Mouse (Mus musculus) monocyte, adult 2 months (primary cell): ENCODE results near the gene AL607142.1.

ENCODE experiments used
- DNase-seq, 2 experiments: peaks; one replicate each; pipeline ENCODE4 v3.0.0; 2022; ENCODE audit warnings: low spot score in 2 of 2, low read depth in 1 of 2

The AL607142.1 gene

DNA sequence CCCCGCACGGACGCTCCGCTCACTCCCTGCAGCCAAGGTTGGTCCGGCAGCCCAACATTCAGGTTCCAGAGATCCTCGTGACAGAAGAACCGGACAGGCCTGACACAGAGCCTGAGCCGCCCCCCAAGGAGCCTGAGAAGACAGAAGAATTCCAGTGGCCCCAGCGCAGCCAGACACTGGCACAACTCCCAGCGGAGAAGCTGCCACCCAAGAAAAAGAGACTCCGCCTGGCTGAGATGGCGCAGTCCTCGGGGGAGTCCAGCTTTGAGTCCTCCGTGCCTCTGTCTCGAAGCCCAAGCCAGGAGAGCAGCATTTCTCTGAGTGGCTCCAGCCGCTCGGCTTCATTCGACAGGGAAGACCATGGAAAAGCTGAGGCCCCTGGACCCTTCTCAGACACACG, 32.1 kb downstream of the AL607142.1 start:
- no peak for DNase-seq

DNA sequence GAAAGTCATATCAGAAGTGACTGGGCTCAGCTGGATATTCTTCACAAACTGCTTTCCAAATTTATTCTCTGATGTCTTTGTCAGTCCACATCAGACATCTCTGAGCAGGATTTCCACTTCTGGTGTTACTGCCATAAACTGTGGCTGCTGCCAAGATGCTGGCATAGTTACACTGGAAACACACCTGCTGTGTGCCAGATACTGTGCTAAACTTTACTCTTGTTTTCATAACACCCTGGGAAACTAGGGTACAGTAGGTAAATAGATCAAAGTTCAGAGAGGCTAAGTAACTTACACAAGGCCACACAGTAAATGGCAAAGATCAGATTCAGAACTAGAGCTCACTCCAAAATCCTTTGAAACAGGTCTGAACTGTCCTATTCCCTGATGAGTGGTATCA, 36.4 kb downstream of the AL607142.1 start:
- DNase-seq, result no peak

DNA sequence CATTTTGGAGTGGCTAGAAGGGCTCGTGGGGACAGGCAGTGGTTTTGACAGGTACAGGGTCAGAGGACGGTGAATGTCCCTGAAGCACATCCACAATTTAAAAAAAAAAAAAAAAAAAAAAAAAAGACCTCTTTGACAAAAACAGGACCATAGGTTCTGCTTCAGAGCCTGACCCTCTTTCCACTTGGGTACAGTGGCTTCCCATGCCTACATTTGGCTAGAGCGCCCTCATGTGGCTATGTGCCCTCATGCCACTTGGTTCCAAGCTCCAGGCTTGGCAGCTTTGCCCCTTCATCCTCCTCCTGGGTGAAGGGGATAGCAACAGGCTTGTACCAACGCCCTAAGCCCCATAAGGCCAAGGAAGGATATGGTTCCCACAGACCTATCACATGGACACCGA, 39.8 kb downstream of the AL607142.1 start:
- peak in 1 of 2 experiments; percentile 18 for DNase-seq

DNA sequence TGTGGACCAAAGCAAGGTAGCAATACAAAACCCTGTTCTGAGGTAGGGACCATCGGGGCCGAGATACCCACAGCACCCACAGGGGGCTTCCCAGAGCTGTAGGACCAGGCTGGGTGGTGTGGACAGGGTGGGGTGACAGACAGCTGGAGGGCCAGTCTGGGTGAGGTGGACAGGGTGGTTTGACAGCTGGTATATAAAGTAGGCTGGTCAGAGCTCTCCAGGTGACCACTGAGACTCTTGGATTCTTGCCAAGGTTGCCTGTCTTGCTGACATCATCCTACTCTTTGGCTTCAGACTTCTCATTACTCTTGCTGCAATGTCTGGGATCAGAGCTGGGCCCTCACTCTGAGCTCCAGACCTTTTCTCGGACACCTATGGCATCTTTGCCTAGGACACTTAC, 41.6 kb downstream of the AL607142.1 start:
- no peak for DNase-seq

DNA sequence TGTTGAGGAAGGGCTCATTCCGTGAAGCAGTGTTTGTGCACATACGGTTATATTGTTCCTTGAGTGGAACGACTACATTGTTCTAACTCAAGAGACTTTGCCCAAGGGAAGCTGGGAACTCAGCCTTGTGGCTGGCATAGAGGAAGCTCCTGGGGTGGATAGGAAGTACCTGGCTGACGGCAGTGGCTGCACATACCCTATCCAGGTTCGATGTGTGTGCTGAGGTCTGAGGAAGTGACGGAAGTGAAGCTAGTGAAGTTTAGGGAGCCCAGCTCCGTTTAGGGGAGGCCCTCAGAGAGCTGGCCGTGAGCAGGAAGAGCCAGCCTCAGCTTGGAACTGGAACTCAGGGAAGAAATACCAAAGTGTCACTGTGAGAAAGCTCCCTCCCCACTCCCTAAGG, 43.0 kb downstream of the AL607142.1 start:
- no peak for DNase-seq

DNA sequence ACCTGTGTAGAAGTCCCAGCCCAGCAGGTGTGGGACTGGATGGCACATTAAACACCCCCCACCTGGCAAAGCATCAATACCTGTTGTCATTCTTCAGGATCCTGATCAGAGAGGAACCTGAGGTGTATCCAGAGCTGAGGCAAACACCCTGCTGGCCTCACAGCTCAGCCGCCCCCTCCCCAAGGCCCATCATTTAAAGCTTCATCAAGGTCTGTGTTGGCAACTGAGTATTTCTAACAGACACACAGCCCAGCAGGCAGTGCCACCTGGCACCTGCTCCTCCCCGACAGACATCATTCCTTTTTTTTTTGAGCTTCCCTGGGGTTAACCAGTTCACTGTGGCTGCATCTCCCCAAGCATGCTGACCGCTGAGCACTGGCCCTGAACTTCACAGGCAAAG, 50.7 kb downstream of the AL607142.1 start:
- no peak for DNase-seq

DNA sequence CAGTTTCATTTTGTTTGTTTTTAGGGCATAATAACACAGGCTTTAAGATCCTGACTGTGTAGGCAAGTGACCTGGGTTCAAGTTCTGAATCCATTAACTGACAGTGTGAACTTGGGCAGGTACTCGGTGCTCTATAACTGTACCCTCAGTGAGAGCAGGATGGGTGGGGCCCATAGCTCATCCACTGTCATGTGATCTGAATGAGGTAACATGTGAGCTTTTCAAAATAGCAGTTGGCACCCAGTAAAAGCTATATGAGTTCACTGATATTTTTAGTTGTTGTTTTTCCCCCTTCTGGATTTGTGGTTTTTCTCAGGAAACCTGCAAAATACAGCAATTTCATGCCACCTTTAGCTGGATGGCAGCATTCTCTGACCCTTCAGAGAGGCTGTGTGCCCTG, 51.5 kb downstream of the AL607142.1 start:
- DNase-seq, result no peak

DNA sequence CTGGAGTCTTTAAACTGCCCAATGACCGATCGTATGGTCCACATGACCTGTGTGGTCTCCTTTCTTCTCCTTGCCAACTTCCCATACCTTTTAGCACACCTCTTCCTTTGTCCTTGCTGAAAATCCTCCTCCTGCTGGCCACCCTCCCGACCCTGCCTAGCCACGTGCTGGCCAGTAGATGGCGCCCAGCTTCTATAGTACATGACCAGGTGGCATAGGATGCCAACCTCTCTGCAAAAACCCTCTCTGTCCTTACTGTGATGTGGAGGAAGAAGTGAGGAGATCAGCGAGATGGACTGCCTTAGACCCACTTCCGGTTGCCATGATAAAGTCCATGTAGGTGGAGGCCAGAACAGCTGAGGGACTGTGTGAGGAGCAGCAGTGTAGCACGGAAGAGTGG, 55.5 kb downstream of the AL607142.1 start:
- no peak for DNase-seq

DNA sequence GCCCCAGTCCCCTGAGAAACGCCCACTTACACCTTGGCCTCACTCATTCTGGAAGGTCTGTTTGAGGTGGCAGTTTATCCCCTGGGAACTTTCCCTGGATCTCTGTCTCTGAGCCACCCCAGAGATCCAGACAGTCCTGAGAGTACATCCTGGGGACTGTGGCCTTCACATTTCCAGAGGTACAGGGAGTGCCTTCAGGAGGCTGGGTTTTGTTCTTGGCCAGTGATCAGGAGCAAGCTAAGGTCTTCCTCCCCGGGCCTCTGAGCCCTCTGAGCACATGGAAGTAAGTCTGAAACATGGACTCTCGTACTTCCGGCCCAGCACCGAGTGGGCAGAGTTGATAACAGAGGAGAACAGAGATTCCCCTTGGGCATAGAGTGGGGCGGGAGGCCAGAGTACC, 59.9 kb downstream of the AL607142.1 start:
- DNase-seq, result no peak

DNA sequence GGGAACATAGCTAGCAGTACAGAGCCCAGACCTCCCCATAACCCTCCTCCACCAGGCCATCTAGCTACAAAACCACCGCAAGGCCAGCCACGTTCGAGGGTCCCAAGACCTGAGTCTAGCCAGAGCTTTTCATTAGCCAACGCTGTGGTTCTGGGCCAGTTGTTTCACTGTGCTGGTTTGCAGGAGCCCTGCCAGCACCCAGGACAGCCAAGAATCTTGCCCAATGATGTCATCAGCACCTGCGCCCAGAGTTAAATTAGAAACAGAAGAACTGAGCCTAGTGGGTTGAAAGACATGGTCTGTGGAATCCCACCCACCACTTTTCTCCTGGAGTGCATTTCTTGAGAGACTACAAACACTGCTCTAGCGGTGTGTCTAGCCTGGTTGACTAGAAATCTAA, 61.3 kb downstream of the AL607142.1 start:
- DNase-seq, result no peak

DNA sequence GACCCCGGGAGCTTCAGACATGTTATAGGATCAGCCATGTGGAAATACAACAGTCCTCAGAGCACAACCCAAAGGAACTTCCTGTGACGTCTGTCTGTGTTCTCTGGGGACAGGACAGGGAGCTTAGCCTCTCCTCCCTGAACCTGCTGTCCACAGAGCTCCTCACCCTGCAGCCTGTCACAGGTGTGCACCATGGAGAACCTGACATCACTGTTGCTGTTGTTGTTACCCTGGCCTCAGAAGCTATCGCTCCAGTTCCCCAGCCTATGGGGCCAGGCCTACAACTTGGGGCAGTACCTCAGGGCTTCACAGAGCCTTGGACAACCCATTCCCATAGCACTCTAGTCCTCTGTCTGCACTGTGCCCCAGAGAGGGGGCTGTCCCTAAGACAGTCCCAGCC, 62.5 kb downstream of the AL607142.1 start:
- no peak for DNase-seq

DNA sequence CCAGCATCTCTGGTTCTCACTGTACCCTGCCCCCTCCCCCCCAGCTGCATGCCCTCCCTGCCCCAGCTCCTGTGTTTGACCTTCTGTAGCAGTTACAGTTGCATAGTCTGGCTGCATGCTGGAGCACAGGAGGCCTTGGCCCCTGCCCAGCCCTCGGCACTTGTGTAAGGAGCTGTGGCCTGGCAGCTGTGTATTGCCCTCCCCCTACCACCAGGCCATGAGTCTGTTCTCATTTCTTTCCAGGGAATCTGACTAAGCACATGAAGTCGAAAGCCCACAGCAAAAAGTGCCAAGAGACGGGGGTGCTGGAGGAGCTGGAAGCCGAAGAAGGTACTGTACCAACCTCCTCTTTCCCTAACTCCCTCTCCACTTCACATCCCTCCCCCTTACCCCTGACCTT, 63.2 kb downstream of the AL607142.1 start:
- no peak for DNase-seq

DNA sequence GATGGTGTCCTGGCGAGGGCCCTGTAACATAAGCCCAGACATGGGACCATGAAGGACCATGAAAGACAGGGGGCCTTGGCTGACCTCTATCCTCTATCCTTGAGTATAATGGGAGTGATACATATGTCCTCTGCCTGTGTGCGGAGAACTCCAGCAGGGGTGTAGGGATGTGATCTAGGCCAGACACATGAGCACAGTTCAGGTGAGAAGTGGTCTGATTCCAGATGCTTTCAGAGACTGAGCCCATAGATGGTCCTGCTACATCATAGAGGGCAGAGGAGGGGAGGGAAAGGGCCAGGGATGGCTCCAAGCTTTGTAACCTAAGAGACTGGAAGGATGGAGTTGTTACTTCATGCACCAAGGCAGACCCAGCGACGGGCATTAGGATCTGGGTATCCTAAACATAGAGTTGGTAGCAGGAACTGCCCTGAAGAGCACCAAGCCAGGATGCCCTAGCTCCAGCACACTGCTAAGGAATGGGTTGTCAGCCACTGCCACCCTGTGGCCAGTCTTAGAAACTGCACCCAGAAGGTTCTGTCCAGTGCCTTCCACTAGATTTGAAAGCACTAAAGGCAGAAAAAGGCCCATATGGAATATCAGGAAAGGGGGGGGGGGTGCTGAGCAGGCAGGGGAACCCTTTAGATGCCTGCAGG, 64.6 kb downstream of the AL607142.1 start:
- DNase-seq, result no peak

DNA sequence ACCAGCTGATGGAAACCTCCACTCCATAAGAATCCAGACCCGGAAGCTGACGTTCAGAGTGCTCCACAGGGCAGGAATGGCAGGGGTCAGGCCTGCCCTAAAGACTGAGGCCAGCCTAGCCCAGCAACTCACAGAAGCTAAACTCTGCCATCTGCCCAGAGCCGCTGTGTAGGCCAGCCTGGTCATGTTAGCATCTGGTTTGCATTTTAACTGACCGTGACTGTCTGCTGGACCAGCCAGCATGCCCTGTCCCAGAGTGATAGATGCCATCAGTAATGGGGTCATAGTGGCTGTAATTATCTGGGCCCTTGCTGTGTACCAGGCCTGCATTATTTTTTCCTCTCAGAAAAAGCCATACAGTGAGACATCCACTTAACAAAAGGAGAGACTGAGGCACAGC, 66.1 kb downstream of the AL607142.1 start:
- no peak for DNase-seq

DNA sequence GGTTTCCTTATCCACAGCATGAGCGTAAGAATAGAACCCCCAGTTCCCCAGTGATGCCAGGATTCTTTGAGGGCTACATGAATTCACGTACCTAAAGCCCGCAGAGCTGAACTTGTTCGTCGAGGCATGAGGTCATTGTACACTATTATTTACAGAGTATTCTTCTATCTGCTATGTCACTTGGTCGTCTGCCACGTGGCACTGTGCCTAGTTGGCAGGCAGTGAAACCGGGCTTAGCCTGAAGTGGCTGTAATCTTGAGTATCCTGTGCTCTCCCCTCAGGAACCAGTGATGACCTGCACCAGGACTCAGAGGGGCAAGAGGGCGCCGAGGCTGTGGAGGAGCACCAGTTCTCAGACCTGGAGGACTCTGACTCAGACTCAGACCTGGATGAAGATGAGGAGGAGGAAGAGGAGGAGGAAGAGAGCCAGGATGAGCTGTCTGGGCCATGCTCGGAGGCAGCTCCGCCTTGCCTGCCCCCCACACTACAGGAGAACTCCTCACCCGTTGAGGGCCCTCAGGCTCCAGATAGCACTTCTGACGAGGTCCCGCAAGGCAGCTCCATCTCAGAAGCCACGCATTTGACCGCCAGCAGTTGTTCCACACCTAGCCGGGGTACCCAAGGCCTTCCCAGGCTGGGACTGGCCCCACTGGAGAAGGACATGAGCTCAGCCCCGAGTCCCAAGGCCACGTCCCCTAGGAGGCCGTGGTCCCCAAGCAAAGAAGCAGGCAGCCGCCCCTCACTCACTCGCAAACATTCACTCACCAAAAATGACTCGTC, 66.8 kb downstream of the AL607142.1 start:
- DNase-seq, result no peak

DNA sequence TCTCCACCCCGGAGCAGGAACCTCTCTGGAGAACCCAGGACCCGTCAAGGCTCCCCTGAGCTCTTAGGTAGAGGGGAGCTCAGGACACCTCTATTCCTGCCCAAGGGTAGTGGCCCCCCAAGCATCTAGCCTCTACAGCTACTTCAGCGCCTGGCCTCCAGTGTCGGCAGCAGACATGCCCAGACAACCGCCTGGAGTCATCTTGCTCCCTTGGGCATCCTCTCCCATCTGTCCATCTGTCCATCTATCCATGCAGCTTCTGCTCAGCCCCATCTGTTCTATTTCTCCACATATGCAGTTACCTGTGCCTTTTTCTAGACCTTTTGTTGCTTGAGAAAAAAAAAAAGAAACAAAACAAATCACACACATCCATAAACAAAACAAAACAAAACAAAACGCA, 69.4 kb downstream of the AL607142.1 start:
- DNase-seq, result no peak

DNA sequence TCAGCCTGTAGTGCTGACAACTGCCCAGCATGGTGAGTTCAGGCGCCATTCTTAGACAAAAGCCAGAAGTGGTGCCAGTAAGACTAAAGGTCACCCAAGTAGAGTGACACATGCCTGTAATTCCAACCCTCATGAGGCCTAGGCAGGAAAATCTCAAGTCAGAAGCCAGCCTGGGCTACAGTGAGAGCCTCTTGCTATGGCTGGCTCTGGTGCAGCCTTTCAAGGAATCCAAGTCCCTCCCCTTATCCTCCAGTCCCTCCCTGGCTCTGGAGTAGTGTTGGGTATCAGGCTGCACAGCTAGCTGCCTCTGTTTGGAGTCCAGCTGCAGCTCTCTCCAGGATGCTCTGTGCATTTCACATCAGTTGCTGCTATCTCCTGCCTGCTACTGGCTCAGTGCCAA, 77.0 kb downstream of the AL607142.1 start:
- DNase-seq, result no peak

DNA sequence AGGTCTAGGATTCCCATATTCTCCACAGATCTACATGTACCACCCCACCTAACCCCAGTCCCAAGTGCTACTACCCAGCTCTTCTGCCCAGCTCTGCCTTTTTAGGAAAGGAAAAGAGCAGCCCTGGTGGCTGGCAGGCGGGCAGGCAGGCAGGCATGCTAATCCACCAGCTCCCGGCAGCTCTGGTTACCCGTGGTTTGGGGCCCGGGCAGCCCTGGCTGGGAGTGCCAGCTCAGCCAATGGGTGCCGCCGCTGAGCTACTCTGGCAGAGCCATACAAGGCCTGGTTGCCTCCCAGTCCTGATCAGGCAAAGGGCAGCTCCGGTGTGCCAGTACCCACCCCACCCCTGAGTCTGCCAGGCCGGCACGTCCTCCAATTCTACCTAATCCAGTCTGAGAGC, 78.1 kb downstream of the AL607142.1 start:
- no peak for DNase-seq
